Mouse (Mus musculus): ENCODE data around the gene Ppm1k. TPM values are rescaled to one million over a fixed set of nuclear protein-coding genes. Genes with fewer than 3 reads are reported as not detected.
"Not testable (repeated sequence)": the region's sequence is repeated elsewhere in the genome, so short reads cannot be mapped to it uniquely, and the experiment has no call there.

The Ppm1k gene
- 1.1 and 1.5 TPM in 2 replicates for polyA plus RNA-seq (2012; rRNA removed)

- peak; percentile 100 for DNase-seq (ENCODE audit: low read depth, low spot score)
These were observed at the start of gene Ppm1k for GRCm38 (mm10) chr6:57535386-57535936. Gene Ppm1k, minus strand, starts transcription at chr6:57535468.

GRCm38 (mm10) chr6:57582356-57582755 is 47.1 kb upstream of the Ppm1k start:
- DNase-seq (ENCODE audit: low read depth, low spot score) = peak; percentile 14
- 38% methylated on average over 4 of the region's 4 CpGs for WGBS

More at GRCm38 (mm10) chr6:57535386-57535936, at the start of gene Ppm1k:
- WGBS = under 1% methylated on average over 24 of the region's 24 CpGs

GRCm38 (mm10) chr6:57581595-57581994 is 46.3 kb upstream of the Ppm1k start:
- DNase-seq (ENCODE audit: low read depth, low spot score) = no peak
- WGBS = 74% methylated on average over 12 of the region's 12 CpGs

GRCm38 (mm10) chr6:57580881-57581548 is 45.7 kb upstream of the Ppm1k start, which contains the start of gene Herc6:
Gene Herc6, plus strand, starts transcription at chr6:57581000.
- 1% methylated on average over 16 of the region's 16 CpGs for WGBS
- DNase-seq (ENCODE audit: low read depth, low spot score) = peak; percentile 35

GRCm38 (mm10) chr6:57571587-57571986 is 36.3 kb upstream of the Ppm1k start:
- no peak for DNase-seq (ENCODE audit: low read depth, low spot score)

- DNase-seq (ENCODE audit: low read depth, low spot score) = peak; percentile 40
- 7% methylated on average over 6 of the region's 6 CpGs for WGBS
These were observed 35.1 kb upstream of the Ppm1k start for GRCm38 (mm10) chr6:57570170-57570974.

- no peak for DNase-seq (ENCODE audit: low read depth, low spot score)
- 86% methylated on average over 2 of the region's 2 CpGs for WGBS
These were observed 32.4 kb upstream of the Ppm1k start for GRCm38 (mm10) chr6:57567630-57568029.

- no peak for DNase-seq (ENCODE audit: low read depth, low spot score)
These were observed 30.2 kb upstream of the Ppm1k start for GRCm38 (mm10) chr6:57565452-57565851.

GRCm38 (mm10) chr6:57563454-57563853 is 28.2 kb upstream of the Ppm1k start:
- 79% methylated on average over 1 of the region's 1 CpGs for WGBS

More at GRCm38 (mm10) chr6:57565452-57565851, 30.2 kb upstream of the Ppm1k start:
- WGBS = 64% methylated on average over 7 of the region's 7 CpGs

GRCm38 (mm10) chr6:57557796-57558317 is 22.6 kb upstream of the Ppm1k start:
- no peak for DNase-seq (ENCODE audit: low read depth, low spot score)
- WGBS = 36% methylated on average over 4 of the region's 4 CpGs

More at GRCm38 (mm10) chr6:57563454-57563853, 28.2 kb upstream of the Ppm1k start:
- DNase-seq (ENCODE audit: low read depth, low spot score) = no peak

- no peak for DNase-seq (ENCODE audit: low read depth, low spot score)
- 14% methylated on average over 3 of the region's 3 CpGs for WGBS
These were observed 16.0 kb upstream of the Ppm1k start for GRCm38 (mm10) chr6:57551211-57551796.

GRCm38 (mm10) chr6:57544866-57545265 is 9.6 kb upstream of the Ppm1k start:
- WGBS = 53% methylated on average over 2 of the region's 2 CpGs
- DNase-seq (ENCODE audit: low read depth, low spot score) = no peak

GRCm38 (mm10) chr6:57543591-57543990 is 8.3 kb upstream of the Ppm1k start:
- DNase-seq (ENCODE audit: low read depth, low spot score) = not testable (repeated sequence)

GRCm38 (mm10) chr6:57541737-57542335 is 6.6 kb upstream of the Ppm1k start:
- 78% methylated on average over 1 of the region's 1 CpGs for WGBS
- no peak for DNase-seq (ENCODE audit: low read depth, low spot score)

- no peak for DNase-seq (ENCODE audit: low read depth, low spot score)
- WGBS = 58% methylated on average over 5 of the region's 5 CpGs
These were observed 5.8 kb upstream of the Ppm1k start for GRCm38 (mm10) chr6:57540950-57541498.

- no peak for DNase-seq (ENCODE audit: low read depth, low spot score)
- 90% methylated on average over 5 of the region's 5 CpGs for WGBS
These were observed 2.6 kb upstream of the Ppm1k start for GRCm38 (mm10) chr6:57537887-57538286.

- 22% methylated on average over 14 of the region's 14 CpGs for WGBS
- DNase-seq (ENCODE audit: low read depth, low spot score) = no peak
These were observed 852 bp upstream of the Ppm1k start for GRCm38 (mm10) chr6:57535971-57536669.

GRCm38 (mm10) chr6:57534611-57535286 is 519 bp downstream of the Ppm1k start:
- no peak for DNase-seq (ENCODE audit: low read depth, low spot score)

More at GRCm38 (mm10) chr6:57534611-57535286, 519 bp downstream of the Ppm1k start:
- WGBS = under 1% methylated on average over 31 of the region's 31 CpGs

Measured in large intestine, adult 2 months (tissue).